Mouse (Mus musculus): ENCODE results near the gene Dhx29. TPM values are rescaled to one million over a fixed set of nuclear protein-coding genes. Genes with fewer than 3 reads are reported as not detected.

Dhx29 gene
- total RNA-seq, 1 experiment = 33.2 TPM

- peaks cover 9% of the 10 kb centered on the region for H3K36me3 ChIP-seq (ENCODE audit: control insufficient read depth, insufficient read depth, low read length, poor library complexity, severe bottlenecking)
- no peak for DNase-seq (ENCODE audit: low read depth, low spot score)
- no peaks in the 10 kb centered on the region for H3K4me1 ChIP-seq (ENCODE audit: control insufficient read depth in 2 of 2, insufficient read depth in 2 of 2, low read length in 2 of 2, poor library complexity in 1 of 2)
- no peaks in the 10 kb centered on the region for H3K9me3 ChIP-seq (ENCODE audit: control insufficient read depth, insufficient read depth, low read depth, low read length)
- no peak overlapping the region for H3K27ac ChIP-seq (ENCODE audit: insufficient read depth, low read depth, low read length, poor library complexity, severe bottlenecking)
- TF ChIP-seq HCFC1 (IDR thresholded peaks at IDR 0.05; ENCODE audit: borderline replicate concordance, insufficient read depth, low read length) = no peak
- TF ChIP-seq CHD2 (IDR thresholded peaks at IDR 0.05; ENCODE audit: low read depth, low read length) = no peak
- no peak for TF ChIP-seq ZNF384 (IDR thresholded peaks at IDR 0.05; ENCODE audit: low read depth, low read length)
- no peak for TF ChIP-seq MAFK (IDR thresholded peaks at IDR 0.05; ENCODE audit: insufficient read depth, low read depth, low read length)
- no peak for TF ChIP-seq ZC3H11A (IDR thresholded peaks at IDR 0.05; ENCODE audit: borderline replicate concordance, low read depth, low read length)
- H3K4me3 ChIP-seq (ENCODE audit: insufficient read depth in 1 of 2, low read depth in 1 of 2, low read length in 2 of 2, poor library complexity in 1 of 2, severe bottlenecking in 1 of 2) = no peak overlapping the region
- no peak overlapping the region for H3K9ac ChIP-seq (ENCODE audit: insufficient read depth, low read depth, low read length, poor library complexity, severe bottlenecking)
- in situ Hi-C loops (cut with MboI; ENCODE audit: low sequenced_read_pairs in 2 of 2, unreplicated experiment in 2 of 2) = no loop called here
Observed at GRCm38 (mm10) chr13:112910434-112910833, 16.8 kb upstream of the Dhx29 start.

GRCm38 (mm10) chr13:112919141-112919865 is 8.0 kb upstream of the Dhx29 start:
- Histone ChIP-seq H3K4me1 (ENCODE audit: control insufficient read depth in 2 of 2, insufficient read depth in 2 of 2, low read length in 2 of 2, poor library complexity in 1 of 2) (no peaks in the 10 kb centered on the region; a peak in 1 of 4 replicates), H3K4me3 (ENCODE audit: insufficient read depth in 1 of 2, low read depth in 1 of 2, low read length in 2 of 2, poor library complexity in 1 of 2, severe bottlenecking in 1 of 2) (no peak overlapping the region), H3K27ac (ENCODE audit: insufficient read depth, low read depth, low read length, poor library complexity, severe bottlenecking) (no peak overlapping the region), H3K9me3 (ENCODE audit: control insufficient read depth, insufficient read depth, low read depth, low read length) (no peaks in the 10 kb centered on the region), H3K36me3 (ENCODE audit: control insufficient read depth, insufficient read depth, low read length, poor library complexity, severe bottlenecking) (peaks cover 13% of the 10 kb centered on the region), H3K9ac (ENCODE audit: insufficient read depth, low read depth, low read length, poor library complexity, severe bottlenecking) (no peak overlapping the region)
- no peak for DNase-seq (ENCODE audit: low read depth, low spot score)
- in situ Hi-C loops (cut with MboI; ENCODE audit: low sequenced_read_pairs in 2 of 2, unreplicated experiment in 2 of 2) = no loop called here
- no peak for TF ChIP-seq CHD2 (IDR thresholded peaks at IDR 0.05; ENCODE audit: low read depth, low read length)

DNA sequence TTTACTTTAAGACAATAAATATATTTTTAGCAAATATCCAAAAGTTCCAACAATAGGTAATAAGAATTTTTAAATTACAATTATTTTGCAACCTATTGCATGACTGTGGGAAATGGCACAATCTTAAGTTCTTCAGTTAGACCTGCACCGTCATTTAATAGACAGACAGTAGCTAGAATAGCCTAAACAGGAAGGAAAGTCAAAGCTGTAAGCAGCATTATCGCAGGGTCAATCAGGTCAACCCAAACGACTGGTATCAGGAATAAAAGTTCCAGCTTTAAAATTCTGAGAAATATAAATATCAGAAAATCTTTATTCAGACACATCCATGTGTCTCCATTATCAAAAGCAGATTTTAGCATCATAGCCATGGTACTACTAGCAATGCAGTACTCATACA is 6.3 kb upstream of the Dhx29 start:
- no peak overlapping the region for H3K4me3 ChIP-seq (ENCODE audit: insufficient read depth in 1 of 2, low read depth in 1 of 2, low read length in 2 of 2, poor library complexity in 1 of 2, severe bottlenecking in 1 of 2)

GRCm38 (mm10) chr13:112925266-112925665 is 2.0 kb upstream of the Dhx29 start:
- no peak for DNase-seq (ENCODE audit: low read depth, low spot score)
- in situ Hi-C loops (cut with MboI; ENCODE audit: low sequenced_read_pairs in 2 of 2, unreplicated experiment in 2 of 2) = no loop called here
- Histone ChIP-seq H3K4me3 (ENCODE audit: insufficient read depth in 1 of 2, low read depth in 1 of 2, low read length in 2 of 2, poor library complexity in 1 of 2, severe bottlenecking in 1 of 2) (peak overlapping the region in 1 of 2 experiments; percentile 25; a peak in 1 of 4 replicates), H3K36me3 (ENCODE audit: control insufficient read depth, insufficient read depth, low read length, poor library complexity, severe bottlenecking) (peaks cover 2% of the 10 kb centered on the region), H3K9ac (ENCODE audit: insufficient read depth, low read depth, low read length, poor library complexity, severe bottlenecking) (no peak overlapping the region), H3K27ac (ENCODE audit: insufficient read depth, low read depth, low read length, poor library complexity, severe bottlenecking) (no peak overlapping the region), H3K4me1 (ENCODE audit: control insufficient read depth in 2 of 2, insufficient read depth in 2 of 2, low read length in 2 of 2, poor library complexity in 1 of 2) (peaks cover 4 to 6% of the 10 kb centered on the region in 2 experiments; a peak in 3 of 4 replicates), H3K9me3 (ENCODE audit: control insufficient read depth, insufficient read depth, low read depth, low read length) (no peaks in the 10 kb centered on the region)
- no peak for TF ChIP-seq ZC3H11A (IDR thresholded peaks at IDR 0.05; ENCODE audit: borderline replicate concordance, low read depth, low read length)
- 0 out of 2 replicates have a peak, but pooled peaks have one; percentile 23 for TF ChIP-seq ZNF384 (IDR thresholded peaks at IDR 0.05; ENCODE audit: low read depth, low read length)

More for the DNA sequence above, 6.3 kb upstream of the Dhx29 start:
- H3K27ac ChIP-seq (ENCODE audit: insufficient read depth, low read depth, low read length, poor library complexity, severe bottlenecking) = no peak overlapping the region
- no peak overlapping the region for H3K9ac ChIP-seq (ENCODE audit: insufficient read depth, low read depth, low read length, poor library complexity, severe bottlenecking)
- H3K4me1 ChIP-seq (ENCODE audit: control insufficient read depth in 2 of 2, insufficient read depth in 2 of 2, low read length in 2 of 2, poor library complexity in 1 of 2) = peaks cover 2 to 6% of the 10 kb centered on the region in 2 experiments; a peak in 3 of 4 replicates
- H3K36me3 ChIP-seq (ENCODE audit: control insufficient read depth, insufficient read depth, low read length, poor library complexity, severe bottlenecking) = peaks cover 12% of the 10 kb centered on the region
- no peaks in the 10 kb centered on the region for H3K9me3 ChIP-seq (ENCODE audit: control insufficient read depth, insufficient read depth, low read depth, low read length)
- DNase-seq (ENCODE audit: low read depth, low spot score) = no peak
- TF ChIP-seq ZNF384 (IDR thresholded peaks at IDR 0.05; ENCODE audit: low read depth, low read length) (no peak), MAFK (IDR thresholded peaks at IDR 0.05; ENCODE audit: insufficient read depth, low read depth, low read length) (no peak), HCFC1 (IDR thresholded peaks at IDR 0.05; ENCODE audit: borderline replicate concordance, insufficient read depth, low read length) (no peak), CHD2 (IDR thresholded peaks at IDR 0.05; ENCODE audit: low read depth, low read length) (no peak), ZC3H11A (IDR thresholded peaks at IDR 0.05; ENCODE audit: borderline replicate concordance, low read depth, low read length) (no peak)
- in situ Hi-C loops (cut with MboI; ENCODE audit: low sequenced_read_pairs in 2 of 2, unreplicated experiment in 2 of 2) = no loop called here

- H3K4me1 ChIP-seq (ENCODE audit: control insufficient read depth in 2 of 2, insufficient read depth in 2 of 2, low read length in 2 of 2, poor library complexity in 1 of 2) = peaks cover 4 to 6% of the 10 kb centered on the region in 2 experiments; a peak in 3 of 4 replicates
- H3K27ac ChIP-seq (ENCODE audit: insufficient read depth, low read depth, low read length, poor library complexity, severe bottlenecking) = no peak overlapping the region
- no peak for TF ChIP-seq CHD2 (IDR thresholded peaks at IDR 0.05; ENCODE audit: low read depth, low read length)
- no peak for TF ChIP-seq HCFC1 (IDR thresholded peaks at IDR 0.05; ENCODE audit: borderline replicate concordance, insufficient read depth, low read length)
- TF ChIP-seq ZNF384 (IDR thresholded peaks at IDR 0.05; ENCODE audit: low read depth, low read length) = no peak
- no peak for TF ChIP-seq ZC3H11A (IDR thresholded peaks at IDR 0.05; ENCODE audit: borderline replicate concordance, low read depth, low read length)
- no peak for TF ChIP-seq MAFK (IDR thresholded peaks at IDR 0.05; ENCODE audit: insufficient read depth, low read depth, low read length)
- no peaks in the 10 kb centered on the region for H3K9me3 ChIP-seq (ENCODE audit: control insufficient read depth, insufficient read depth, low read depth, low read length)
- H3K9ac ChIP-seq (ENCODE audit: insufficient read depth, low read depth, low read length, poor library complexity, severe bottlenecking) = peak overlapping the region; percentile 68
- DNase-seq (ENCODE audit: low read depth, low spot score) = no peak
- peaks cover 6% of the 10 kb centered on the region; the same call in 1 of the 2 replicates for H3K36me3 ChIP-seq (ENCODE audit: control insufficient read depth, insufficient read depth, low read length, poor library complexity, severe bottlenecking)
- in situ Hi-C loops (cut with MboI; ENCODE audit: low sequenced_read_pairs in 2 of 2, unreplicated experiment in 2 of 2) = no loop called here
- H3K4me3 ChIP-seq (ENCODE audit: insufficient read depth in 1 of 2, low read depth in 1 of 2, low read length in 2 of 2, poor library complexity in 1 of 2, severe bottlenecking in 1 of 2) = peak overlapping the region; percentile 91 to 96
Observed at GRCm38 (mm10) chr13:112925976-112926375, 1.3 kb upstream of the Dhx29 start.

All from ES-E14 (cell line).